Mouse (Mus musculus): ENCODE data around the gene Bbc3.

DNA sequence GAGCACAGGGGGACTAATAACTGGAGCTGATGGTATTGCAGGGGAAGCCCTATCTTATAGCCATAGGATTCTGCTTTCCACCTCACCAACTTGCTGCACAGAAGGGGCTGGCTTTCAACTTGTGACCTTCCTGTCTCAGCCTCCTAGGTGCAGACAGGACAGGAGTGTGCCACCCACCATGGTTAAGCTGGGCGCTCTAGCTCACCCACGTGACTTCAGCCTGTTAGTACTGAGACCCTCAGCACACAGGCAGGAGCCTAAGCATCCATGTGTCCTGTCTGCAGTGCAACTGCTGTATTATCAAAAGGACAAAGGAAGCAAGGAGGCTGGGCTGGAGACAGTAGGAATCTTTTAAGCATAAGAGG is 18.4 kb downstream of the Bbc3 start:
- TF ChIP-seq CTCF (IDR thresholded peaks at IDR 0.05) (no peak), EP300 (IDR thresholded peaks at IDR 0.05) (no peak)
